Mouse (Mus musculus) adrenal gland, adult 18-20 months (tissue): ENCODE data around the gene Olfr1208. TPM values are rescaled to one million over a fixed set of nuclear protein-coding genes. Genes with fewer than 3 reads are reported as not detected.

Source experiments
- DNase-seq, 2 experiments: peaks; one replicate each; pipeline ENCODE4 v3.0.0; 2021 to 2022; ENCODE audit warnings: low spot score in 2 of 2
- long read RNA-seq, 2 experiments: library from polyadenylated mRNA; stranded (forward); transcript quantifications; one replicate each; pipeline ENCODE4 v2.0.0; 2021
- total RNA-seq, 2 experiments: library from RNA; stranded (reverse); gene quantifications; 1 replicate in 1 of 2; 2 replicates in 1 of 2; pipeline ENCODE4 v1.2.3; 2021

Olfr1208 gene
- not detected for total RNA-seq
- long read RNA-seq, experiment 1 = 0 reads
- long read RNA-seq, experiment 2 = 0 reads

DNA sequence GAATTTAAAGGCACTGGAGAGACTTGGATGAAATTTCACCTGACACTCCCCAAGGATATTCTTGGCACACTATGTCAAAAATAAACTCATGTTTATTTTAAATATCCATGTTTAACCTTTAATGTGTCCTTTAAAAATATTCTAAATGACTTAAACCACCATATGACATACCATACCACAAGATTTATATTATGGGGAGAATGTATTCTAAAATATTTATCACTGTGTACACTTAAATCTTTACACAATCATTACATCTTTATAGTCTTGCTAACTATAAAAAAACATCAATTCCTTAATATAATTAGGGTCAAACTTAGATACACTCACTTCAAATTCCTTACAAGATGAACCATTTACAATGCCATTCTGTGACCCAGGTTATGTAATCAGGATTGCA lies at the start of gene Olfr1208:
Gene Olfr1208 (minus strand): TSS at position 101 of the 400 bp plus-strand sequence.
- no peak for DNase-seq

DNA sequence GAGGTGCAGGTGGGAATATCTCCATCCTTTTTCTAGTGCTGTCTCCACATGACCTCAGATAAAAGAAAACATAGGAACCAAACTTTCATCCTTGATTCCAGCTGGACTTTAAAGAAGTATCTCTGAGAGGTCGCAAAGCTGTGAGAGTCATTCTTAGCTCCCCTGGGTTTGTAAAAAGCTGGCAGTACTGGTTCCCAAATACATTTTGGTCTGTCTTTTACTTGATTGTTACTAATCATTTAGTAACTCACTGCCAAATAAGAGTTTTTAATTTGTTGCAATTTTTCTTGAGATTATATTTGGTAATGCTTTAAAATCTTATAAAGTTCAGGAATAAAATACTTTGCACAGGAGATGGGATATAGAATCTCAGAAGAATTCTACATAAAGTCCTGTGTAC lies 35.9 kb upstream of the Olfr1208 start, which contains the start of gene Olfr1211:
Gene Olfr1211 (minus strand): TSS at position 101 of the 400 bp plus-strand sequence.
- DNase-seq = no peak

DNA sequence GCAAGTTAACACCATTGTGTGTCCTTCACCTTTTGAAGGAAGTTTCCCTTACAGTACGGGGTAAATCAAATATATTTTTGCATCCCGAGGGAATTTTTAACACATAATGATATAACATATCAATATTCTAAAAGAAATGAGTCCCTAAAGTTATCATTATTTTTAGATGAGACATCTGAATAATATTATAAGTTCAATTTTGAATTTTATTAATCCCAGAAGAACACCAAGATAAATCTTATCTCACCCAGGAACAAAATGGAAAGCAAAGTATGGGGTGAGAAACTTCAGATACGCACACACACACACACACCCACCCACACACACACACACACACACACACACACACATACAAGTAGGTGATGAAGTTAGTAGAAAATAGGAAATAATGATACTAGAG lies 12.9 kb upstream of the Olfr1208 start, which contains the start of gene Olfr1209:
Gene Olfr1209 (minus strand): TSS at position 101 of the 400 bp plus-strand sequence.
- DNase-seq = no peak

DNA sequence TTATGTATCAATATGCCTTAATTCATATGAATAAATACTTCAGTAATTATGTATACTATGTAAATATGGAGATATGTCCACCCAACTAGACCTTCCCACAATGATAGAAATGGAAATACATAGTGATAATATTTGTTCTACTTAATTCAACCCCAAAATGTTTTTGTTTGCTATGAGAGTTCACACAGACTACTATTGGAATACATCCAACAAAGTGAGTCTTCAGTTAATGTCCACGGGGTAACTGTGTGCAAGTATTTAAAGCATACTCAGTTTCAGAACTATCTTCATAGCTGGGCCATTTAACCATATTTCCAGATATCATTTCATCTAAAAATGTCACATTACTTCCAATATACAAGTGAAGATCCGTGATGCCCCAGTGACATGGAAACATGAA lies 39.2 kb downstream of the Olfr1208 start, which contains the start of gene Olfr1206:
Gene Olfr1206 (plus strand): TSS at position 301 of the 400 bp plus-strand sequence.
- DNase-seq = no peak

DNA sequence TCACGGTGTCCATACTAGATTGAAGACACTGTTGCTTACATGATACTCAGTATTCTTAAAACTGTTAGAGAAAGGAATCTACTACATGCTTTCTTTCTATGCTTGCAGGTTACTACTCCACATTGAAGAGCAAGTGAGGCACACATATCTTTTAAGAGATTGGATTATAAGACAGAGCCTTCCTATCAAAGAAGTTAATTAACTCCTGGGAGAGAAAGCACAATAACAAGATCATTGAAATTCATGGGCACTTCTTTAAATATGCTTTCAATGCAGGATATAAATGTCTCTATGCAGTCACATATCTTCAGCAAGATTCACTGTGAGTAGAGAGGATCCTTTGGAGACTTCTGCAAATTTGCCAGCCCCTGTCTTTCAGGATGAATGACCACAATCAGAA lies 53.1 kb downstream of the Olfr1208 start, which contains the start of gene Olfr1204:
Gene Olfr1204 (plus strand): TSS at position 301 of the 400 bp plus-strand sequence.
- no peak for DNase-seq

Other genes starting within 250 kb of the Olfr1208 start
- not detected for gene Olfr1193, start 226.7 kb downstream of the Olfr1208 start, total RNA-seq
- gene Olfr1195, start 213.1 kb downstream of the Olfr1208 start, total RNA-seq = not detected
- gene Olfr1196, start 197.7 kb downstream of the Olfr1208 start, total RNA-seq = not detected
- gene Olfr1197, start 169.9 kb downstream of the Olfr1208 start, total RNA-seq = not detected
- not detected for gene Olfr1198, start 150.9 kb downstream of the Olfr1208 start, total RNA-seq
- not detected for gene Olfr1199, start 141.8 kb downstream of the Olfr1208 start, total RNA-seq
- gene Olfr1200, start 131.8 kb downstream of the Olfr1208 start, total RNA-seq = not detected
- not detected for gene Olfr1201, start 109.3 kb downstream of the Olfr1208 start, total RNA-seq
- not detected for gene Olfr1202, start 87.8 kb downstream of the Olfr1208 start, total RNA-seq
- not detected for gene Olfr1205, start 72.6 kb downstream of the Olfr1208 start, total RNA-seq
- not detected for gene Olfr1204, start 53.0 kb downstream of the Olfr1208 start, total RNA-seq
- not detected for gene Olfr1206, start 39.1 kb downstream of the Olfr1208 start, total RNA-seq
- gene Olfr1209, start 12.8 kb upstream of the Olfr1208 start, total RNA-seq = not detected
- gene Olfr1211, start 35.8 kb upstream of the Olfr1208 start, total RNA-seq = not detected
- gene Olfr1212, start 51.7 kb upstream of the Olfr1208 start, total RNA-seq = not detected
- gene Gm13762, start 78.0 kb upstream of the Olfr1208 start, total RNA-seq = not detected
- gene Olfr1214, start 90.3 kb upstream of the Olfr1208 start, total RNA-seq = not detected
- gene Olfr1215, start 104.7 kb upstream of the Olfr1208 start, total RNA-seq = not detected
- gene Olfr1216, start 116.0 kb upstream of the Olfr1208 start, total RNA-seq = not detected
- gene Olfr1217, start 129.8 kb upstream of the Olfr1208 start, total RNA-seq = not detected
- gene Olfr1218, start 158.9 kb upstream of the Olfr1208 start, total RNA-seq = not detected
- gene Olfr1219, start 181.2 kb upstream of the Olfr1208 start, total RNA-seq = not detected
- gene Olfr1220, start 204.5 kb upstream of the Olfr1208 start, total RNA-seq = not detected
- gene Olfr1221, start 215.0 kb upstream of the Olfr1208 start, total RNA-seq = not detected
- not detected for gene Olfr1222, start 230.7 kb upstream of the Olfr1208 start, total RNA-seq
- not detected for gene Olfr1223, start 249.2 kb upstream of the Olfr1208 start, total RNA-seq